Mouse (Mus musculus) kidney, adult 9 months (tissue): ENCODE data around the gene Hist1h2ah.
"Not testable (repeated sequence)": the region's sequence is repeated elsewhere in the genome, so short reads cannot be mapped to it uniquely, and the experiment has no call there.

Source experiments
- DNase-seq: peaks from one replicate; pipeline ENCODE4 v3.0.0; 2022

Hist1h2ah gene

GRCm38 (mm10) chr13:22035267-22036148 lies at the start of gene Hist1h2ah, which contains the start of gene Hist1h2bk:
Gene Hist1h2ah (minus strand): TSS chr13:22035568.
Gene Hist1h2bk (plus strand): TSS chr13:22035870.
- DNase-seq, result peak; percentile 94

GRCm38 (mm10) chr13:22084140-22084539 lies 48.8 kb upstream of the Hist1h2ah start, which contains the start of gene Vmn1r188:
Gene Vmn1r188 (plus strand): TSS chr13:22084440.
- not testable (repeated sequence) for DNase-seq

- no peak for DNase-seq
Observed at GRCm38 (mm10) chr13:22063468-22063867, 28.1 kb upstream of the Hist1h2ah start.

GRCm38 (mm10) chr13:22061422-22061821 lies 26.1 kb upstream of the Hist1h2ah start:
- DNase-seq, result no peak

- DNase-seq, result no peak
Observed at GRCm38 (mm10) chr13:22053754-22054153, 18.4 kb upstream of the Hist1h2ah start.

- DNase-seq, result no peak
Observed at GRCm38 (mm10) chr13:22051523-22051859, 16.1 kb upstream of the Hist1h2ah start.

- DNase-seq, result peak; percentile 84
Observed at GRCm38 (mm10) chr13:22050591-22051522, 15.5 kb upstream of the Hist1h2ah start.

GRCm38 (mm10) chr13:22049737-22050440 lies 14.5 kb upstream of the Hist1h2ah start:
- DNase-seq, result no peak

GRCm38 (mm10) chr13:22049041-22049440 lies 13.7 kb upstream of the Hist1h2ah start:
- DNase-seq, result no peak

GRCm38 (mm10) chr13:22045311-22045710 lies 9.9 kb upstream of the Hist1h2ah start:
- no peak for DNase-seq

- DNase-seq, result no peak
Observed at GRCm38 (mm10) chr13:22044432-22045155, 9.2 kb upstream of the Hist1h2ah start.

- peak; percentile 73 for DNase-seq
Observed at GRCm38 (mm10) chr13:22043503-22044431, 8.4 kb upstream of the Hist1h2ah start.

GRCm38 (mm10) chr13:22042568-22043502 lies 7.5 kb upstream of the Hist1h2ah start, which contains the start of the genes Hist1h2ag and Hist1h2bj:
Gene Hist1h2ag (minus strand): TSS chr13:22042944.
Gene Hist1h2bj (plus strand): TSS chr13:22043214.
- DNase-seq, result peak; percentile 97

GRCm38 (mm10) chr13:22041651-22042567 lies 6.5 kb upstream of the Hist1h2ah start:
- DNase-seq, result no peak

- DNase-seq, result peak; percentile 95
Observed at GRCm38 (mm10) chr13:22041142-22041536, 5.8 kb upstream of the Hist1h2ah start, which contains the start of gene Hist1h4i. Gene Hist1h4i (minus strand): TSS chr13:22041362.

GRCm38 (mm10) chr13:22040464-22041141 lies 5.2 kb upstream of the Hist1h2ah start:
- no peak for DNase-seq

GRCm38 (mm10) chr13:22039951-22040463 lies 4.6 kb upstream of the Hist1h2ah start:
- DNase-seq, result no peak
